Mouse (Mus musculus): ENCODE measurements around the gene Soga3. TPM values are rescaled to one million over a fixed set of nuclear protein-coding genes. Genes with fewer than 3 reads are reported as not detected.

Gene Soga3
- polyA plus RNA-seq, 1 experiment = 0.02 TPM

- Histone ChIP-seq H3K4me1 (ENCODE audit: control insufficient read depth, insufficient read depth, low read length) (no peaks in the 10 kb centered on the region), H3K4me3 (ENCODE audit: control insufficient read depth, low read depth, low read length) (no peak overlapping the region), H3K36me3 (ENCODE audit: control insufficient read depth, insufficient read depth, low read length) (no peaks in the 10 kb centered on the region), H3K27ac (ENCODE audit: control insufficient read depth, insufficient read depth, low read depth, low read length) (no peak overlapping the region), H3K27me3 (ENCODE audit: control insufficient read depth, insufficient read depth, low read length) (no peaks in the 10 kb centered on the region)
- TF ChIP-seq POLR2A (IDR thresholded peaks at IDR 0.05; ENCODE audit: control insufficient read depth, low read depth, low read length) = no peak
- TF ChIP-seq CTCF (IDR thresholded peaks at IDR 0.05; ENCODE audit: control insufficient read depth, insufficient read depth, insufficient replicate concordance, low read depth, low read length) = no peak
Measured at GRCm38 (mm10) chr10:29208735-29209134, 65.1 kb downstream of the Soga3 start.

GRCm38 (mm10) chr10:29211453-29211852 lies 67.8 kb downstream of the Soga3 start, which contains the start of gene 9330159F19Rik:
9330159F19Rik (plus strand) TSS chr10:29211606.
- Histone ChIP-seq H3K36me3 (ENCODE audit: control insufficient read depth, insufficient read depth, low read length) (no peaks in the 10 kb centered on the region), H3K4me3 (ENCODE audit: control insufficient read depth, low read depth, low read length) (peak within 1 kb of the TSS; percentile 6; the same call in 1 of the 2 replicates), H3K27ac (ENCODE audit: control insufficient read depth, insufficient read depth, low read depth, low read length) (peak within 1 kb of the TSS; percentile 27; the same call in 1 of the 2 replicates), H3K4me1 (ENCODE audit: control insufficient read depth, insufficient read depth, low read length) (no peaks in the 10 kb centered on the region), H3K27me3 (ENCODE audit: control insufficient read depth, insufficient read depth, low read length) (no peaks in the 10 kb centered on the region)
- no peak for TF ChIP-seq CTCF (IDR thresholded peaks at IDR 0.05; ENCODE audit: control insufficient read depth, insufficient read depth, insufficient replicate concordance, low read depth, low read length)
- TF ChIP-seq POLR2A (IDR thresholded peaks at IDR 0.05; ENCODE audit: control insufficient read depth, low read depth, low read length) = no peak

- TF ChIP-seq CTCF (IDR thresholded peaks at IDR 0.05; ENCODE audit: control insufficient read depth, insufficient read depth, insufficient replicate concordance, low read depth, low read length) (no peak), POLR2A (IDR thresholded peaks at IDR 0.05; ENCODE audit: control insufficient read depth, low read depth, low read length) (no peak)
- Histone ChIP-seq H3K4me1 (ENCODE audit: control insufficient read depth, insufficient read depth, low read length) (no peaks in the 10 kb centered on the region), H3K36me3 (ENCODE audit: control insufficient read depth, insufficient read depth, low read length) (no peaks in the 10 kb centered on the region), H3K4me3 (ENCODE audit: control insufficient read depth, low read depth, low read length) (no peak overlapping the region), H3K27me3 (ENCODE audit: control insufficient read depth, insufficient read depth, low read length) (no peaks in the 10 kb centered on the region), H3K27ac (ENCODE audit: control insufficient read depth, insufficient read depth, low read depth, low read length) (no peak overlapping the region)
Measured at GRCm38 (mm10) chr10:29213534-29214100, 70.0 kb downstream of the Soga3 start.

- no peak for TF ChIP-seq POLR2A (IDR thresholded peaks at IDR 0.05; ENCODE audit: control insufficient read depth, low read depth, low read length)
- no peaks in the 10 kb centered on the region for H3K4me1 ChIP-seq (ENCODE audit: control insufficient read depth, insufficient read depth, low read length)
- H3K27me3 ChIP-seq (ENCODE audit: control insufficient read depth, insufficient read depth, low read length) = no peaks in the 10 kb centered on the region
- H3K36me3 ChIP-seq (ENCODE audit: control insufficient read depth, insufficient read depth, low read length) = no peaks in the 10 kb centered on the region
- H3K27ac ChIP-seq (ENCODE audit: control insufficient read depth, insufficient read depth, low read depth, low read length) = no peak overlapping the region
- no peak overlapping the region for H3K4me3 ChIP-seq (ENCODE audit: control insufficient read depth, low read depth, low read length)
Measured at GRCm38 (mm10) chr10:29216957-29217356, 73.3 kb downstream of the Soga3 start.

- TF ChIP-seq POLR2A (IDR thresholded peaks at IDR 0.05; ENCODE audit: control insufficient read depth, low read depth, low read length) = no peak
- TF ChIP-seq CTCF (IDR thresholded peaks at IDR 0.05; ENCODE audit: control insufficient read depth, insufficient read depth, insufficient replicate concordance, low read depth, low read length) = no peak
- H3K27ac ChIP-seq (ENCODE audit: control insufficient read depth, insufficient read depth, low read depth, low read length) = no peak overlapping the region
- H3K27me3 ChIP-seq (ENCODE audit: control insufficient read depth, insufficient read depth, low read length) = no peaks in the 10 kb centered on the region
- H3K4me1 ChIP-seq (ENCODE audit: control insufficient read depth, insufficient read depth, low read length) = no peaks in the 10 kb centered on the region
- H3K4me3 ChIP-seq (ENCODE audit: control insufficient read depth, low read depth, low read length) = no peak overlapping the region
- no peaks in the 10 kb centered on the region for H3K36me3 ChIP-seq (ENCODE audit: control insufficient read depth, insufficient read depth, low read length)
Measured at GRCm38 (mm10) chr10:29217451-29217850, 73.8 kb downstream of the Soga3 start.

GRCm38 (mm10) chr10:29225329-29225728 lies 81.7 kb downstream of the Soga3 start:
- H3K27me3 ChIP-seq (ENCODE audit: control insufficient read depth, insufficient read depth, low read length) = no peaks in the 10 kb centered on the region
- TF ChIP-seq POLR2A (IDR thresholded peaks at IDR 0.05; ENCODE audit: control insufficient read depth, low read depth, low read length) (no peak), CTCF (IDR thresholded peaks at IDR 0.05; ENCODE audit: control insufficient read depth, insufficient read depth, insufficient replicate concordance, low read depth, low read length) (no peak)
- H3K27ac ChIP-seq (ENCODE audit: control insufficient read depth, insufficient read depth, low read depth, low read length) = no peak overlapping the region
- no peaks in the 10 kb centered on the region for H3K36me3 ChIP-seq (ENCODE audit: control insufficient read depth, insufficient read depth, low read length)
- H3K4me1 ChIP-seq (ENCODE audit: control insufficient read depth, insufficient read depth, low read length) = no peaks in the 10 kb centered on the region
- H3K4me3 ChIP-seq (ENCODE audit: control insufficient read depth, low read depth, low read length) = no peak overlapping the region

- H3K27me3 ChIP-seq (ENCODE audit: control insufficient read depth, insufficient read depth, low read length) = no peaks in the 10 kb centered on the region
- no peak overlapping the region for H3K27ac ChIP-seq (ENCODE audit: control insufficient read depth, insufficient read depth, low read depth, low read length)
- no peak overlapping the region for H3K4me3 ChIP-seq (ENCODE audit: control insufficient read depth, low read depth, low read length)
- TF ChIP-seq POLR2A (IDR thresholded peaks at IDR 0.05; ENCODE audit: control insufficient read depth, low read depth, low read length) = no peak
- no peak for TF ChIP-seq CTCF (IDR thresholded peaks at IDR 0.05; ENCODE audit: control insufficient read depth, insufficient read depth, insufficient replicate concordance, low read depth, low read length)
- no peaks in the 10 kb centered on the region for H3K4me1 ChIP-seq (ENCODE audit: control insufficient read depth, insufficient read depth, low read length)
- no peaks in the 10 kb centered on the region for H3K36me3 ChIP-seq (ENCODE audit: control insufficient read depth, insufficient read depth, low read length)
Measured at GRCm38 (mm10) chr10:29231208-29231607, 87.6 kb downstream of the Soga3 start.

Other genes with a start within 250 kb of the Soga3 start
- gene 2310057J18Rik, start 157.5 kb upstream of the Soga3 start, polyA plus RNA-seq (2012; rRNA removed) = not detected in 2 replicates
- gene Gm49353, start 55.1 kb downstream of the Soga3 start, polyA plus RNA-seq (2012; rRNA removed) = not detected in 2 replicates
- 0.09 and 0.17 TPM in 2 replicates for gene 9330159F19Rik, start 67.8 kb downstream of the Soga3 start, polyA plus RNA-seq (2012; rRNA removed)
- 10.0 and 14.0 TPM in 2 replicates for gene Echdc1, start 169.3 kb downstream of the Soga3 start, polyA plus RNA-seq (2012; rRNA removed)
- 32.6 and 44.1 TPM in 2 replicates for gene Rnf146, start 218.6 kb downstream of the Soga3 start, polyA plus RNA-seq (2012; rRNA removed)

Data from testis, adult 2 months (tissue).